Mouse (Mus musculus) MEL (cell line): ENCODE results near the gene Ppp1r15a. TPM values are rescaled to one million over a fixed set of nuclear protein-coding genes. Genes with fewer than 3 reads are reported as not detected.

Experiments used
- DNase-seq: peaks from one replicate; pipeline ENCODE4 v3.0.0; 2011; ENCODE audit warnings: low read depth, low spot score
- H3K27ac ChIP-seq: 2 replicates; pipeline ENCODE4 v1.5.1; 2012; ENCODE audit warnings: low read depth, mild to moderate bottlenecking, control low read depth, low read length, moderate library complexity; ENCODE audit not compliant: control insufficient read depth
- H3K27me3 ChIP-seq, 2 experiments: fragments of 150-350 bp in 1 of 2; sonication (generic) in 1 of 2; 2 replicates each; pipeline ENCODE4 v1.6.1; 2012; ENCODE audit warnings: low read length in 2 of 2, mild to moderate bottlenecking in 2 of 2, improper control_type of control experiment in 1 of 2, moderate library complexity in 1 of 2; ENCODE audit not compliant: insufficient read depth in 2 of 2, control insufficient read depth in 1 of 2
- H3K36me3 ChIP-seq, 2 experiments: 2 replicates each; pipeline ENCODE4 v1.6.1; 2012 to 2014; ENCODE audit warnings: low read length in 2 of 2, improper control_type of control experiment in 1 of 2, inconsistent platforms in 1 of 2, mild to moderate bottlenecking in 1 of 2; ENCODE audit not compliant: insufficient read depth in 2 of 2, control insufficient read depth in 1 of 2
- H3K4me1 ChIP-seq, 2 experiments: fragments of 150-350 bp in 1 of 2; sonication (generic) in 1 of 2; 2 replicates each; pipeline ENCODE4 v1.6.1; 2012; ENCODE audit warnings: low read length in 2 of 2, improper control_type of control experiment in 1 of 2, mild to moderate bottlenecking in 1 of 2; ENCODE audit not compliant: insufficient read depth in 2 of 2, control insufficient read depth in 1 of 2
- H3K4me3 ChIP-seq, 2 experiments: fragments of 150-350 bp in 1 of 2; sonication (generic) in 1 of 2; 2 replicates each; pipeline ENCODE4 v1.5.1; 2012; ENCODE audit warnings: low read depth in 2 of 2, low read length in 2 of 2, mild to moderate bottlenecking in 2 of 2, moderate library complexity in 2 of 2, control low read depth in 1 of 2, improper control_type of control experiment in 1 of 2; ENCODE audit not compliant: control insufficient read depth in 1 of 2, insufficient read depth in 1 of 2
- H3K79me2 ChIP-seq: 2 replicates; pipeline ENCODE4 v1.6.1; 2012; ENCODE audit warnings: mild to moderate bottlenecking, low read length, moderate library complexity; ENCODE audit not compliant: control insufficient read depth, poor library complexity, insufficient read depth
- H3K9ac ChIP-seq: 2 replicates; pipeline ENCODE4 v1.6.1; 2012; ENCODE audit warnings: low read depth, mild to moderate bottlenecking, control low read depth, low read length, moderate library complexity; ENCODE audit not compliant: control insufficient read depth, poor library complexity, severe bottlenecking
- H3K9me3 ChIP-seq: fragments of 150-350 bp; sonication (generic); replicated peaks from 2 replicates; pipeline ENCODE4 v1.6.1; 2012; ENCODE audit warnings: mild to moderate bottlenecking, low read length, improper control_type of control experiment, moderate library complexity; ENCODE audit not compliant: insufficient read depth
- CHD1 ChIP-seq: IDR thresholded peaks from 2 replicates; pipeline ENCODE4 v1.6.1; 2012; ENCODE audit warnings: low read depth, mild to moderate bottlenecking, inconsistent platforms, low read length, improper control_type of control experiment
- CTCF ChIP-seq, 3 experiments: IDR thresholded peaks in 2 of 3; conservative IDR thresholded peaks in 1 of 3; 2 replicates each; pipeline ENCODE4 v1.5.1; 2011 to 2012; ENCODE audit warnings: low read length in 3 of 3, low read depth in 2 of 3, mild to moderate bottlenecking in 2 of 3, improper control_type of control experiment in 1 of 3, inconsistent platforms in 1 of 3, mixed read lengths in 1 of 3, moderate library complexity in 1 of 3; ENCODE audit not compliant: control insufficient read depth in 1 of 3, insufficient read depth in 1 of 3, poor library complexity in 1 of 3, severe bottlenecking in 1 of 3
- HCFC1 ChIP-seq: IDR thresholded peaks from 2 replicates; pipeline ENCODE4 v1.6.1; 2012; ENCODE audit warnings: low read depth, mild to moderate bottlenecking, inconsistent platforms, low read length, improper control_type of control experiment, moderate library complexity
- KAT2A ChIP-seq: conservative IDR thresholded peaks from 2 replicates; pipeline ENCODE4 v1.6.1; 2012; ENCODE audit warnings: low read depth, low read length, improper control_type of control experiment, inconsistent platforms
- MEF2A ChIP-seq: IDR thresholded peaks from 2 replicates; pipeline ENCODE4 v1.6.1; 2014; ENCODE audit warnings: low read depth, mild to moderate bottlenecking, inconsistent platforms, low read length, improper control_type of control experiment; ENCODE audit not compliant: poor library complexity, insufficient replicate concordance, severe bottlenecking; ENCODE audit errors: extremely low read depth
- MXI1 ChIP-seq: IDR thresholded peaks from 2 replicates; pipeline ENCODE4 v1.6.1; 2011; ENCODE audit warnings: mild to moderate bottlenecking, low read depth, low read length, improper control_type of control experiment
- MYB ChIP-seq: IDR thresholded peaks from 2 replicates; pipeline ENCODE4 v1.6.1; 2011; ENCODE audit warnings: mild to moderate bottlenecking, low read depth, low read length, improper control_type of control experiment
- RCOR1 ChIP-seq: IDR thresholded peaks from 2 replicates; pipeline ENCODE4 v1.6.1; 2012; ENCODE audit warnings: low read depth, mild to moderate bottlenecking, inconsistent platforms, low read length, improper control_type of control experiment
- TBP ChIP-seq: IDR thresholded peaks from 2 replicates; pipeline ENCODE4 v1.8.0; 2011; ENCODE audit warnings: low read depth, low read length, improper control_type of control experiment
- USF1 ChIP-seq: IDR thresholded peaks from 2 replicates; pipeline ENCODE4 v1.6.1; 2014; ENCODE audit warnings: low read depth, mild to moderate bottlenecking, inconsistent platforms, low read length, improper control_type of control experiment, moderate library complexity
- USF2 ChIP-seq, 2 experiments: IDR thresholded peaks; 2 replicates each; pipeline ENCODE4 v1.6.1; 2011 to 2012; ENCODE audit warnings: improper control_type of control experiment in 2 of 2, low read length in 2 of 2, borderline replicate concordance in 1 of 2, inconsistent platforms in 1 of 2, low read depth in 1 of 2, mild to moderate bottlenecking in 1 of 2; ENCODE audit not compliant: insufficient read depth in 1 of 2
- ZC3H11A ChIP-seq: IDR thresholded peaks from 2 replicates; pipeline ENCODE4 v1.6.1; 2012; ENCODE audit warnings: low read depth, mild to moderate bottlenecking, inconsistent platforms, low read length, improper control_type of control experiment
- polyA plus RNA-seq, 2 experiments: library from polyadenylated mRNA; stranded (reverse) in 1 of 2; unstranded in 1 of 2; fragments of >175 nt in 1 of 2; fragments of >200 nt in 1 of 2; gene quantifications; 2 replicates each; pipeline versions ENCODE4 v1.2.1 to v1.2.4; 2012; ENCODE audit warnings: low replicate concordance in 2 of 2, low read depth in 1 of 2; ENCODE audit not compliant: insufficient read length in 2 of 2, insufficient read depth in 1 of 2, missing spikeins in 1 of 2
- total RNA-seq: library from RNA; depleted of rRNA; stranded (reverse); fragments of 300-350 nt; gene quantifications from 2 replicates; pipeline ENCODE4 v1.2.3, GENCODE M21; 2012

Ppp1r15a gene
- total and polyA plus RNA-seq, 3 experiments = 27.0 to 78.0 TPM; not detected in 1

GRCm38 (mm10) chr7:45539095-45539494 is 13.0 kb upstream of the Ppp1r15a start (continued):
- no peak for TF ChIP-seq RCOR1

GRCm38 (mm10) chr7:45538163-45539041 is 12.3 kb upstream of the Ppp1r15a start:
- H3K9ac ChIP-seq = no peak overlapping the region
- no peaks in the 10 kb centered on the region for H3K36me3 ChIP-seq
- no peaks in the 10 kb centered on the region for H3K9me3 ChIP-seq
- TF ChIP-seq KAT2A (no peak), MEF2A (no peak), TBP (no peak), HCFC1 (peak; percentile 57; the same call in 1 of the 2 replicates), MXI1 (no peak), USF1 (no peak), CHD1 (no peak), CTCF (IDR thresholded peaks at IDR 0.05 in 2 of 3, conservative IDR thresholded peaks at IDR 0.05 in 1 of 3; ENCODE audit: control insufficient read depth in 1 of 3, insufficient read depth in 1 of 3, low read depth in 2 of 3, low read length in 3 of 3, poor library complexity in 1 of 3, severe bottlenecking in 1 of 3) (peak in 1 of 3 experiments; percentile 23; a peak in 1 of 6 replicates), ZC3H11A (no peak), RCOR1 (no peak)
- TF ChIP-seq, all 39 proteins: peak for 2
- Histone ChIP-seq H3K79me2 (no peaks in the 10 kb centered on the region), H3K27me3 (0 out of 4 replicates have a peak, but pooled peaks cover 0 to 6% of the 10 kb centered on the region in 2 experiments), H3K4me1 (no peaks in the 10 kb centered on the region), H3K27ac (no peak overlapping the region), H3K4me3 (no peak overlapping the region)
- no peak for DNase-seq

GRCm38 (mm10) chr7:45537602-45538001 is 11.5 kb upstream of the Ppp1r15a start:
- TF ChIP-seq MYB = no peak
- TF ChIP-seq HCFC1 = no peak
- TF ChIP-seq CHD1 = no peak
- no peak for TF ChIP-seq MXI1
- no peak for TF ChIP-seq USF2 (IDR thresholded peaks at IDR 0.05; ENCODE audit: borderline replicate concordance in 1 of 2, insufficient read depth in 1 of 2, low read depth in 1 of 2, low read length in 2 of 2)
- Histone ChIP-seq H3K36me3 (no peaks in the 10 kb centered on the region), H3K4me1 (no peaks in the 10 kb centered on the region), H3K27ac (no peak overlapping the region), H3K9me3 (no peaks in the 10 kb centered on the region), H3K4me3 (no peak overlapping the region), H3K9ac (no peak overlapping the region), H3K79me2 (no peaks in the 10 kb centered on the region), H3K27me3 (0 out of 4 replicates have a peak, but pooled peaks cover 0 to 6% of the 10 kb centered on the region in 2 experiments)
- no peak for DNase-seq
